Mouse (Mus musculus) inflammation-experienced regulatory T-cells, adult 16 weeks (primary cell): ENCODE data around the gene Tmem110. TPM values are rescaled to one million over a fixed set of nuclear protein-coding genes. Genes with fewer than 3 reads are reported as not detected.

Experiments used
- polyA plus RNA-seq: library from polyadenylated mRNA; unstranded; fragments of 100-300 nt; shearing (Covaris generic); gene quantifications from one replicate; pipeline ENCODE4 v1.2.1, GENCODE M21; 2017

Gene Tmem110
- polyA plus RNA-seq, result 5.2 TPM

GRCm38 (mm10) chr14:30825476-30826131, at the start of gene Tmem110:
Gene Tmem110, plus strand, starts transcription at chr14:30825590.

GRCm38 (mm10) chr14:30878958-30879571, 53.7 kb downstream of the Tmem110 start, which contains the start of gene Mustn1:
Gene Mustn1, plus strand, starts transcription at chr14:30879200.

GRCm38 (mm10) chr14:30886204-30886603, 60.8 kb downstream of the Tmem110 start, which contains the start of gene Itih4:
Gene Itih4, plus strand, starts transcription at chr14:30886476.

DNA sequence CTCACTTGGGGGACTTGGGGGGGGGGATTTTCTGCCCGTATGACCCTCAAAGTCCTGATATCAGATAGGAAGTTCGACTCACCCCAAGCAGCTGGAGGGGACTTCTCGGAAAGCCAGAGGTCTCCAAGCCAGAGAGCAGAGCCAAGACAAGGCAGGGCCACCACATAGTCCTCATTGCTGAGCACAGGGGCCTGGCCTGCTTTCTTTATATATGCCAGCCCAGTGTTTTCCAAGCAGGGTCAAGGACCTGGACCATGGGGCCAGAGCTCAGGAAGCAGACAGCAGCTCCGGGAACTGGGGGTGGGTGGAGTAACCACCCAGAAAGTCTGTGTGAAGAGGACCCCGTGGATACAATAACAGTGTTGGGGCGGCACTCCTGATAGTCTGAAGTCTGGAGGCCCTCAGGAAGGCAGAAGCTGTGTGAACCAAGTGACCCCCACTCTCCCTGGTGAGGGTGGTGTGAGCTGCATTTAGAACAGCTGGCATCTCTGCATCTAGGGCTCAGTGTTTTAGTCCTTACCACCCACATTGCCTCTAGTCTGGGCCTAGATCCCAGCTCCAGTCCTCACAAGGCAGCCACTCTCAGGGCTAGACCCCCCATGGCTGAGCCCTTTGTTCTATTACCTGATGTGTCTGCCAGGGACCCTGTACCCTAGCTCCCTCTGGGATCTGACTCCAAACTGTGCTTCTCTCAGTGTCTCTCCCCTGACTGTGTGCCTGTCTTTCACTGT, 98.2 kb downstream of the Tmem110 start, which contains the start of gene Itih3:
TSS of gene Itih3 (minus strand) at position 386 of the 731 bp plus-strand sequence.

Other genes with a start within 250 kb of the Tmem110 start
- 92.2 TPM for gene Prkcd, start 199.4 kb upstream of the Tmem110 start, polyA plus RNA-seq
- 15.9 TPM for gene Rft1, start 171.2 kb upstream of the Tmem110 start, polyA plus RNA-seq
- gene Sfmbt1, start 110.7 kb upstream of the Tmem110 start, polyA plus RNA-seq, result 15.9 TPM
- 0.39 TPM for gene Mustn1, start 53.6 kb downstream of the Tmem110 start, polyA plus RNA-seq
- not detected for gene Itih4, start 60.9 kb downstream of the Tmem110 start, polyA plus RNA-seq
- not detected for gene Itih3, start 98.2 kb downstream of the Tmem110 start, polyA plus RNA-seq
- not detected for gene Itih1, start 117.7 kb downstream of the Tmem110 start, polyA plus RNA-seq
- 11.8 TPM for gene Nek4, start 125.8 kb downstream of the Tmem110 start, polyA plus RNA-seq
- 9.1 TPM for gene Glt8d1, start 175.8 kb downstream of the Tmem110 start, polyA plus RNA-seq
- 339 TPM for gene Spcs1, start 176.1 kb downstream of the Tmem110 start, polyA plus RNA-seq
- gene Pbrm1, start 193.5 kb downstream of the Tmem110 start, polyA plus RNA-seq, result 52.6 TPM
- 77.3 TPM for gene Gnl3, start 193.6 kb downstream of the Tmem110 start, polyA plus RNA-seq